Mouse (Mus musculus) stomach, postnatal 0 days (tissue): Measurements from ENCODE around the gene Rxrb.

Experiments
- CTCF ChIP-seq: IDR thresholded peaks from 2 replicates; pipeline ENCODE4 v1.5.1; 2016; ENCODE audit warnings: antibody characterized with exemption, low read depth, mild to moderate bottlenecking, moderate library complexity
- EP300 ChIP-seq: optimal IDR thresholded peaks from 2 replicates; pipeline ENCODE3; 2016; ENCODE audit warnings: antibody characterized with exemption

DNA sequence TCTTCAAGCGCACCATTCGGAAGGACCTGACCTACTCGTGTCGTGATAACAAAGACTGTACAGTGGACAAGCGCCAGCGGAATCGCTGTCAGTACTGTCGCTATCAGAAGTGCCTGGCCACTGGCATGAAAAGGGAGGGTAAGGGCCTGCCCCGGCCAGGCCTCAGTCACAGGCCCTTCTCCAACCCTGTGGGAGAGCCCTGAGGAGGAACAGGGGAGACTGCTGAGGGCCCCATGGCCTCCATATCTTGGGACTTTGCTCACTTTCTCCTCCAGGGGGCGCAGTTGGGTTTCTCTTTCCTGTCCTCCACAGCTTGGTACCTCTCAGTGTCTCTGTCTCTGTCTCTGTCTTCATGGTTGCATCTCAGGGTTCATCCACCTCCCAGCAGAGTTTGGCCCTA, 2.5 kb downstream of the Rxrb start:
- TF ChIP-seq CTCF (peak; percentile 79), EP300 (no peak)
